Mouse (Mus musculus): ENCODE results near the gene Grasp.

Gene Grasp

DNA sequence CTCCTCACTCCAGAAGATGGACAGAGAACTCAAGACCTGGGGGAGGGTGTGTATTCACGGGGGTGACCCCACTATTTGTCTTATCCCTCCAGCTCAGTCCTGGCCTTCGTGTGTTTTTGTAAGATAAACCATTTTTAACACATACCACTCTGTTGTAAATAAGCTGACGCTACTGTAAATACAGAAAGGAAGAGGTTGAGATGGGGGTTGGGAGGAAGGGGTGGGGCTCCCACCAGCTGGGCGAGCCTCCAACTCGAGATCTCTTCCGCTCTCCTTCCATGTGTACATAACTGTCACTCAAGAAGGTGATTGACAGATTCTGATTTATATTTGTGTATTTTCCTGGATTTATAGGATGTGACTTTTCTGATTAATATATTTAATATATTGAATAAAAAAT is 50.4 kb downstream of the Grasp start:
- no peak for DNase-seq (ENCODE audit: low read depth, low spot score)

DNA sequence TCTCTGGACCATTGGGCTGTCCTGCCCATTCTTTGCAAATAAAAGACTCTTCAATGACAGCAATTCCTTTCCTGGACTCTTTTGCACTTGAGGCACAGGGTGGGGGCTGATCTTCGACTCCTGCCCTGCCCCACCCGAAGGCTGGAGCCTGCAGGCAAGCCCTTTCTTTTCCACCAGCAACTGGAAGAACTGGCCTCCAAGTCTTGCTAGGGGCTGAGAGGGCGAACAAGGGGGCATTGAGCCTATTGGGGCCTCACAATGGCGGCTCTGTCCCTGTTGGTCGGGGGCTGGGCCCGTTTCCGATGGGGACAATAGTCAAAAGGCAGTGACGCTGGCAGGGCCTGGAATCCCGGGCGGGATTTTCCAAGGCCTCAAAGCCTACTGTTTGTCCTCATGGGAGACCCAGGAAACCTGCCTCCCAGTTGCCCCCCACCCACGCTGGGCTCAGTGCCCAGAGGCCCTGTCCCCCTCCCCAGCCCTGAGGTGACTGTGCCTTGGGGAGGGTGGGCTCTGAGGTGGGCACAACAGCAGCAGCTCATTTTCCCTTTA is 53.4 kb downstream of the Grasp start:
- DNase-seq (ENCODE audit: low read depth, low spot score): no peak

DNA sequence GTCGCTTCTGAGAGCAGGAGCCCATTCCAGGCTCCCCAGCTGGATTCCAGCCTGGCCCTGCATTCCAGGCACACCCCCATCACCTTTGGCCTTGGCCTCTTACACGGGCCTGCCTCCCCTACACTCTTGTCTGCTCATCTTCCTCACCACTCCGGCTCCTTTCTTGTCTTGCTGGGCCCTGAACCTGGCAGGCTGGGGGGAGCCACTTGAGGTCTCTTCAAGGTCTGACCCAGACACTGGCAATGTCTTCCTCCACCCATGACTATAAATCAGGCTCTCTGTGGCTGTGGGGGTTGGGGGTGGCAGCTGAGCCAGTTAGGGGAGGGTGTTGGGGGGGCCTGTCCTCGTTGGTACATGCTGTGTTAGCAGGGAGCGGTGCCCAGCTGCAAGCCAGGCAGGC is 54.6 kb downstream of the Grasp start:
- DNase-seq (ENCODE audit: low read depth, low spot score): no peak

DNA sequence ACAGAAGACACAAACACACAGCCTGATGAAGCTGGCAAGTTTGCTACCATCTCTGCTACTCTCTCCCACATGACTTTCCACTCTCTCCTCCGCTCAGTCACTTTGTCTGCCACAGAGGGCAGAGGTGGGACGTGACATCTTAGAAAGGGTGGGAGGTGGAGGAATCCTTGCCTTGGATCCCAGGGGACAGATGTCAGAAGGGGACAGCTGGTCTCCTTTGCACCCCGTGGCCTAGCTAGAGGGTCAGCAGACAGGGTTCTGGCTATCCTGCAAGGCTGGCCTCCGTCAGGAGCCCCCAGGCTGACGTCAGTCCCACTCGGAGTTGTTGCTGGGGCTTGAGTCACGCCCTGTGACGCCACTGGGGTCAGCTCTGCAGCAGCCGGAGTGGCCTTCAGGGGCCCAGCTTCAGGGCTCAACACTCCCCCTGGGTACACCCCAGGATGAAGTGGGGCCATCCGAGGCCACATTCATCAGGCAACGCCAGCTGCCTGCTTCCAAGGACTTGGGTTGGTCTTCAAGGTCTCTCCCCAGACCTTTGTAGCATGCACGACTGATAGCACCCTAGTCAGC is 55.5 kb downstream of the Grasp start:
- DNase-seq (ENCODE audit: low read depth, low spot score): no peak
